Mouse (Mus musculus) erythroblast, embryonic 14.5 days (primary cell): Measurements from ENCODE around the gene Filip1l. TPM values are rescaled to one million over a fixed set of nuclear protein-coding genes. Genes with fewer than 3 reads are reported as not detected.

Experiments
- H3K27me3 ChIP-seq: 2 replicates; pipeline ENCODE4 v1.6.1; 2012; ENCODE audit warnings: inconsistent platforms; ENCODE audit not compliant: control insufficient read depth
- H3K36me3 ChIP-seq: 2 replicates; pipeline ENCODE4 v1.6.1; 2012; ENCODE audit warnings: mild to moderate bottlenecking, inconsistent platforms; ENCODE audit not compliant: control insufficient read depth
- H3K4me1 ChIP-seq: 2 replicates; pipeline ENCODE4 v1.6.1; 2012; ENCODE audit warnings: inconsistent platforms; ENCODE audit not compliant: control insufficient read depth
- H3K4me3 ChIP-seq: replicated peaks from 2 replicates; pipeline ENCODE3; 2012; ENCODE audit warnings: moderate library complexity, mild to moderate bottlenecking, inconsistent platforms
- H3K9me3 ChIP-seq: 2 replicates; pipeline ENCODE4 v1.6.1; 2012; ENCODE audit warnings: low read length, inconsistent platforms, mixed read lengths; ENCODE audit not compliant: control insufficient read depth
- GATA1 ChIP-seq: IDR thresholded peaks from 2 replicates; pipeline ENCODE4 v1.6.1; 2012; ENCODE audit warnings: low read length, inconsistent platforms, mixed read lengths
- TAL1 ChIP-seq: IDR thresholded peaks from 3 replicates; pipeline ENCODE4 v1.6.1; 2012; ENCODE audit warnings: low read length, inconsistent platforms, mixed read lengths
- polyA plus RNA-seq: library from polyadenylated mRNA; stranded (reverse); fragments of >175 nt; gene quantifications from 2 replicates; pipeline ENCODE4 v1.2.3, GENCODE M21; 2012

The Filip1l gene
- polyA plus RNA-seq, 1 experiment, result not detected

GRCm38 (mm10) chr16:57362679-57363401, 9.9 kb downstream of the Filip1l start:
- TF ChIP-seq GATA1, result no peak
- TF ChIP-seq TAL1, result no peak

GRCm38 (mm10) chr16:57364498-57364897, 11.6 kb downstream of the Filip1l start:
- no peak for TF ChIP-seq GATA1
- TF ChIP-seq TAL1, result no peak
- Histone ChIP-seq H3K27me3 (no peaks in the 10 kb centered on the region), H3K4me1 (no peaks in the 10 kb centered on the region), H3K36me3 (no peaks in the 10 kb centered on the region), H3K9me3 (no peaks in the 10 kb centered on the region), H3K4me3 (no peak overlapping the region)

More at GRCm38 (mm10) chr16:57362679-57363401, 9.9 kb downstream of the Filip1l start:
- Histone ChIP-seq H3K9me3 (no peaks in the 10 kb centered on the region), H3K36me3 (no peaks in the 10 kb centered on the region), H3K4me1 (no peaks in the 10 kb centered on the region), H3K27me3 (no peaks in the 10 kb centered on the region), H3K4me3 (no peak overlapping the region)

GRCm38 (mm10) chr16:57366141-57366540, 13.2 kb downstream of the Filip1l start:
- Histone ChIP-seq H3K27me3 (no peaks in the 10 kb centered on the region), H3K36me3 (no peaks in the 10 kb centered on the region), H3K4me3 (no peak overlapping the region), H3K4me1 (no peaks in the 10 kb centered on the region), H3K9me3 (no peaks in the 10 kb centered on the region)
- TF ChIP-seq GATA1 (no peak), TAL1 (no peak)

- TF ChIP-seq TAL1 (no peak), GATA1 (no peak)
- Histone ChIP-seq H3K36me3 (no peaks in the 10 kb centered on the region), H3K4me1 (no peaks in the 10 kb centered on the region), H3K4me3 (no peak overlapping the region), H3K9me3 (no peaks in the 10 kb centered on the region), H3K27me3 (no peaks in the 10 kb centered on the region)
Observed at GRCm38 (mm10) chr16:57366941-57367694, 14.2 kb downstream of the Filip1l start.

GRCm38 (mm10) chr16:57369846-57370496, 17.1 kb downstream of the Filip1l start:
- no peak for TF ChIP-seq GATA1
- TF ChIP-seq TAL1, result no peak
- Histone ChIP-seq H3K4me1 (no peaks in the 10 kb centered on the region), H3K27me3 (no peaks in the 10 kb centered on the region), H3K4me3 (no peak overlapping the region), H3K9me3 (no peaks in the 10 kb centered on the region), H3K36me3 (no peaks in the 10 kb centered on the region)

DNA sequence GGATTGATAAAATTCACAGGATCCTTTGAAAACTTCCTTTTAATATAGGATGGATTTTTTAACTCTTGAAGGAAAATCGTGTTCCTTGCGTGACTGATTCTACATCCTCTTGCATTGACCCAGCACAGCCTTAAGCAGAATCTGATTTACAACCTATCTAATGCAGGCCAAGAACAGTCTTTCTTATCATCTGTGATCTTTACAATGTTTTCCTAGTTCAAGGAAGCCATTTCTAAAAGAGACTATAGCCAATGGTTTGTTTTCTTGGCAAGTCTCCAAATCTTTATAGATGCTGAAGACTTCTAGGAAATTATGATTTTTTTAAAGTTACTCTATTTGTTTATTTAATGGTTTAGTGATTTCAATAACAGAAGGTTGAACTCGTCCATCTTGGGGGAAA, 19.3 kb downstream of the Filip1l start:
- TF ChIP-seq TAL1, result no peak
- TF ChIP-seq GATA1, result no peak
- Histone ChIP-seq H3K27me3 (no peaks in the 10 kb centered on the region), H3K9me3 (no peaks in the 10 kb centered on the region), H3K36me3 (no peaks in the 10 kb centered on the region), H3K4me3 (no peak overlapping the region), H3K4me1 (no peaks in the 10 kb centered on the region)

DNA sequence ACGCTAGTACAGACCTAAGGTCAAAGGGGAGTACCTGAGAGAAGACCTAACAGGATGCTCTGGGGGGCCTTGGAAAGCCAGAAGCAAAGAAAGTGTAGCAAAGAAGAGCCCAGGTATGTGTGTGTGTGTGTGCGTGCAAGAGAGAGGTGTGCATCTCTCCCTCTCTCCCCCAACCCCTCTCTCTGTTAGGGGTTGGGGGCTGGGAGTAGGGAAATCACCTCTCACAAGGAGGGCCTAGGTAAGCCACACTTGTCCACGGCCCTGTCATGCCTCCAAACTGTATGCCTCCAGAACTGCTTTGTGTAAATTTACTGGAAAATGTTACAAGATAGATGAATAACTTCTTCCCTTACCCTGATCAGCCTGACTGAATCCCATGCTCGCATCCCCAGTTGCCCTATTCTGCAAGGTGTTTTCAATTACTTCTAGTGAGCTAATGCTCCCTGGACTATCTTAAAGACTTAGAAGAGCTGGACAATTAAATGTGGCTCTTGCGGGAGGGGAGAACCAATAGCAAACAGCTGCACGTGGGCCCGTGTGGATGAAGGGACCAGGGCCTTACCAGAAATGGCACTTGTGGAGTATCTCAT, 22.4 kb downstream of the Filip1l start:
- Histone ChIP-seq H3K4me1 (no peaks in the 10 kb centered on the region), H3K9me3 (no peaks in the 10 kb centered on the region), H3K36me3 (no peaks in the 10 kb centered on the region), H3K4me3 (no peak overlapping the region), H3K27me3 (no peaks in the 10 kb centered on the region)
- TF ChIP-seq TAL1 (no peak), GATA1 (no peak)

DNA sequence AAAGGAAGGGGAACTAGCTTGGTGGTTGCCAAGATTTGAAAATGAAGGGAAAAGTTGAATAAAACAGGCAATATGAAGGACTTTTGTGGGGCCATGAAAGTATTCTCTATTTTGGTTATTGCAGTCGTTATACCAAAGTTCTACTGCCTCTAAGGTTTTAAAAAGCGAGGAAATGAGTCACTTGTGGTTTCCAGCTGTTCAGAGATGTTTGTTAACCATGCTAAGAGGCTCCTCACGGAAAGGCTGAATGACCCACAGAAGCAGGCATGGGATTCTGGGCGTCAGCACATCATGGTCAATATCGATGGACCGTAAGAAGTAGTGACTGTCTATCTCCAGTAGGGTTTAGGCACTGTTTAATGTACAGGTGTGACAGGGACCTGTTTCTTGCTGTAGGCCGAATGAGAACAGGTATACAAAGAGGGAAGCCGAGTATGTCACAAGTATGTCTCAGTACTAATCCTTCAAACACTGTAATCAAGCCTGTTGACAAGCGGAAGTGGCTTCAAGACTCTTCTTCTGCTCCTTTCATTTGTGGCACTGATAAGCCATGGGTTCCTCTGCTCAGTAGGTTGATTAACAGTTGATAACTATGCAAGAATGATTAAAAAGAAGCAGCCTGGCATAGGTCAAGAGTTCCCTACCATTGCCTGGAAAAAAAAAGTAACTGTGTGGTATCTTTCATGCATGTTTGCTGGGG, 25.9 kb downstream of the Filip1l start:
- Histone ChIP-seq H3K27me3 (no peaks in the 10 kb centered on the region), H3K4me1 (no peaks in the 10 kb centered on the region), H3K9me3 (peaks cover 4% of the 10 kb centered on the region; the same call in 1 of the 2 replicates), H3K4me3 (no peak overlapping the region), H3K36me3 (no peaks in the 10 kb centered on the region)
- TF ChIP-seq GATA1 (no peak), TAL1 (no peak)
